Mouse (Mus musculus) liver, postnatal 0 days (tissue): ENCODE measurements at regions not wholly inside any gene's neighbourhood (a gene's known extent, or its start where the extent isn't known, plus 50 kb on each side); places are given as distances from the start of the nearest gene placed in this dataset.

Experiments
- CTCF ChIP-seq: sonication (generic); IDR thresholded peaks from 2 replicates; pipeline ENCODE4 v1.5.1; 2016; ENCODE audit warnings: antibody characterized with exemption, low read depth
- EP300 ChIP-seq: IDR thresholded peaks from 2 replicates; pipeline ENCODE4 v1.6.1; 2016; ENCODE audit warnings: antibody characterized with exemption, low read depth, mild to moderate bottlenecking

GRCm38 (mm10) chr8:127890729-127891128 lies 467.7 kb upstream of the Nrp1 start:
- TF ChIP-seq CTCF, result no peak
- TF ChIP-seq EP300, result no peak
